Mouse (Mus musculus): ENCODE measurements around the gene Irf4. TPM values are rescaled to one million over a fixed set of nuclear protein-coding genes. Genes with fewer than 3 reads are reported as not detected.

The Irf4 gene
- polyA plus RNA-seq (2012): not detected in 2 replicates

DNA sequence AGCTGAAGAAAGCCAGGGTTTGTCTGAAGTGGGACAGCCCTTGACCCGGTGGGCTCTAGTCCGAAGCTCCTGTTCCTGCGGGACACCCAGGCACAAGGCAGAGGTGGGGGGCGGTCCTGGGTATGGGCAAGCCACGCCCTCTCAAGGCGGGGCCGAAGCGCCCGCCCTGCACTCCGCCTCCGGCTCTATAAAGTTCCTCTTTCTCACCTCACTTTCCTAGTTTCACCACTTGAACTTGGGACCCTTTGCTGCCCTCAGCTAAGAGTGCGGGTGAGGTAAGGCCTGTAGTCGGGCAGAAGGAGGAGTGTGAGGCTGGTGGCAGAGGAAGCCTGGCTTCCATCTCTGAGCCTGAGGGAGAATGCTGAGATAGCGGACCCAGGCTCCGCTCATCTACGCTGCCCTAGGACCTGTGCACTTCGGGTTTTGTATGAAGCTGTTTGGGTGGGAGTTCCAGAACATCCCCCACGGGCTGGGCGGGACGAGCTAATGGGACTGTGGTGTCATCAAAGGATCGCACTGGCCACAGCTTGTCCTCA is at the start of gene Irf4:
TSS of gene Irf4 (plus strand) at position 206 of the 536 bp plus-strand sequence.
- TF ChIP-seq TAL1 (IDR thresholded peaks at IDR 0.05; ENCODE audit: low read length) (no peak), GATA1 (IDR thresholded peaks at IDR 0.05; ENCODE audit: low read length) (no peak)
- H3K4me3 ChIP-seq (replicated peaks): no peak within 1 kb of the TSS
- H3K4me1 ChIP-seq (ENCODE audit: control insufficient read depth): no peaks in the 10 kb centered on the region; the same call in 1 of the 2 replicates
- H3K9me3 ChIP-seq (ENCODE audit: control insufficient read depth, low read length): no peaks in the 10 kb centered on the region
- no peaks in the 10 kb centered on the region for H3K36me3 ChIP-seq (ENCODE audit: control insufficient read depth)
- peaks cover 44% of the 10 kb centered on the region for H3K27me3 ChIP-seq (ENCODE audit: control insufficient read depth)

DNA sequence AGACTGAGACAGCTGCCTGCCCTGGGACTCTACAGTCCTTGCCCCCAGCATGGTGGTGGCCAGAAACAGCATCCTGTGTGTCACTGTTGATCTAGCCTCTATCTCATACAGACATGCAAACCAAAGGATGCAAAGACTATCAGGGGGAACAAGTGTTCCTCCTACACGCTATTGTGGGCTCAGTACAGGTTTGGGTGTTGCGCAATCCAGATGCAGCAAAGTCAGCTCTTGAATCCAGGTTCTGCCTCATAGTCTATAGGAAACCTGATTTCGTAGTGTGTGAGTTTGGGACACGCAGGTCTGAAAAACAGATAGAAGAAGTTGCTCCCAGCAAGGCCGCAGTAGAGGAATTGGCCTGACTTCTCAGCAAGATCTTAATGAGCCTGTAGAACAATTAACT is 46.3 kb upstream of the Irf4 start:
- H3K4me3 ChIP-seq (replicated peaks): no peak overlapping the region
- TF ChIP-seq GATA1 (IDR thresholded peaks at IDR 0.05; ENCODE audit: low read length) (no peak), TAL1 (IDR thresholded peaks at IDR 0.05; ENCODE audit: low read length) (no peak)
- H3K27me3 ChIP-seq (ENCODE audit: control insufficient read depth): no peaks in the 10 kb centered on the region
- no peaks in the 10 kb centered on the region for H3K9me3 ChIP-seq (ENCODE audit: control insufficient read depth, low read length)
- no peaks in the 10 kb centered on the region for H3K4me1 ChIP-seq (ENCODE audit: control insufficient read depth)
- H3K36me3 ChIP-seq (ENCODE audit: control insufficient read depth): no peaks in the 10 kb centered on the region

DNA sequence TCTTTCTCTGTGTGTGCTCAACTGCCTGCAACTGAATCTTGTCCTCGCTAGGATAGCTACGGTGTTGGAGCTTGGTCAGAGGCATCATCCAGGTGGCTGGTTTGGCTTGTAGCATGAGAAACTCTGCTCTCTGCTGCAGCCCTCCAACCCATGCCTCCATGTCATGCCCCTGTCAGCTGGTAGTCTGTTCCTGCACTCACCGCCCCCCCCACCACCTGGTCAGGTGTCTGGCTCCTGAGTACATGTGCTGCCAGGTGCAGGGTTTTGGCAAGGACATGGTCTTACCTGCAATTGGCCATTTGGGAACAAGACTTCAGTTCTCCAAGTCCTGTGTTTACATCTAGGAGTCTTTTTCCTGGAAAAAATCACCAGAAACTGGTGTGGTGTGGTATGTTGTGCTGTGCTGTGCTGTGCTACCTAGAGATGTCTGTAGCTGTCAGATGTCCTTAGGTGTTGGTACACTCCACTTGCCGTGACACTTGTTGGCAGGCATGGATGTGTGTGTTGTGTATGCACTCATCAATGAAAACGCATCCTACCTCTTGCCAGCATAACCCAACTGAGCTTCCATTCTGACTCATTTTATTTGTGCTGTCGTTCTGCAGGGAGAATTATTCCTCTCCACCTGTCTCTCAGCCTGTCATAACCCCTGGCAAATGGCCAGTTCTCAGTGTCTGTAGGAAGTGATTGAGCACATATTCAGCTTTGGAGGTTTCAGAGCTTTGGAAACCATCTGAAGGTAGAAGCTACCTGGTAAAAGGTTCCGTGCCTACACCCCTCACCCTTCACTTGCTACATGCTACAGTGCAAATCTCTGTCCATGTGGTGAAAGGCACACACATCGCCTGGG is 44.6 kb upstream of the Irf4 start:
- H3K27me3 ChIP-seq (ENCODE audit: control insufficient read depth): no peaks in the 10 kb centered on the region
- no peaks in the 10 kb centered on the region for H3K9me3 ChIP-seq (ENCODE audit: control insufficient read depth, low read length)
- H3K36me3 ChIP-seq (ENCODE audit: control insufficient read depth): no peaks in the 10 kb centered on the region; the same call in 1 of the 2 replicates
- H3K4me3 ChIP-seq (replicated peaks): no peak overlapping the region
- H3K4me1 ChIP-seq (ENCODE audit: control insufficient read depth): no peaks in the 10 kb centered on the region
- TF ChIP-seq TAL1 (IDR thresholded peaks at IDR 0.05; ENCODE audit: low read length): no peak
- TF ChIP-seq GATA1 (IDR thresholded peaks at IDR 0.05; ENCODE audit: low read length): no peak

DNA sequence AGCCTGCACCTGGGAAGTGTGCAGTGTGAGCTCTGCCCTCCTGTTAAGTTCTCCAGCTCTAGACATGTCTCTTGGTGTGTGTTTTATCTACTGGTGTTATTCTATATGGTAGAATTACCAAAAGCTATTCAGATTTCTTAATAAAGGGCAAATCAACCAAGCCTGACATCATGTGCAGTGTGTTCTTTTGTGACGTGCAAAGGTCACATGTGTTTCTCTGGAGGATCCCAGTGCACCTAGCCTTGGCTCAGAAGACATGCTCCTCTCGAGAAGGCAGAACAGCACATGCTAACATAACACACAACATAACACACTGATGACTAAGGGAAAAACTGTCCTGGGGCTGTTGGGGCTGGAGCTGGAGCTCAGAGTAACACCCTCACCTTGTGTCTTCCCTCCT is 38.0 kb upstream of the Irf4 start:
- TF ChIP-seq TAL1 (IDR thresholded peaks at IDR 0.05; ENCODE audit: low read length): no peak
- no peak for TF ChIP-seq GATA1 (IDR thresholded peaks at IDR 0.05; ENCODE audit: low read length)
- H3K4me3 ChIP-seq (replicated peaks): no peak overlapping the region

DNA sequence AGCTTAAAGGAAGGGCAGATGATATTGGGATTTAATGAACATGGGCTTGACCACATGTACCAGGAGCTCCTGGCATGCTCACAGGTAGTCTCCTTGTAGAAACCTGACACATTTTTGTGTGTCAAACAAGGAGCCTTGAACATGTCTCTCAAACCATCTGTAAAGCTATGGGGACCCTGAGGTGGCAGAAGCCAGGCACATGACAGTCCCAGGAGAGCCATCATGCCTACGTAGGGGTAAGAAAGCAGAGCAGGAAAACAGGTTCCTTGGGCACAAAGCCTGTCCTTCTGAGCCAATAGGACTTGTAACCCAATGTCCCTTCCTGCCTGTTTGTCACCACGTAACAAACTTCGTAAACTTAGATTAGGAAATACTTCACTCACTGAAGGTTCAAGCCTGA is 37.3 kb upstream of the Irf4 start:
- no peak for TF ChIP-seq TAL1 (IDR thresholded peaks at IDR 0.05; ENCODE audit: low read length)
- no peak for TF ChIP-seq GATA1 (IDR thresholded peaks at IDR 0.05; ENCODE audit: low read length)
- no peaks in the 10 kb centered on the region; the same call in 1 of the 2 replicates for H3K36me3 ChIP-seq (ENCODE audit: control insufficient read depth)

More for the DNA sequence above, 38.0 kb upstream of the Irf4 start:
- no peaks in the 10 kb centered on the region for H3K9me3 ChIP-seq (ENCODE audit: control insufficient read depth, low read length)
- H3K4me1 ChIP-seq (ENCODE audit: control insufficient read depth): no peaks in the 10 kb centered on the region
- no peaks in the 10 kb centered on the region; the same call in 1 of the 2 replicates for H3K36me3 ChIP-seq (ENCODE audit: control insufficient read depth)
- no peaks in the 10 kb centered on the region for H3K27me3 ChIP-seq (ENCODE audit: control insufficient read depth)

DNA sequence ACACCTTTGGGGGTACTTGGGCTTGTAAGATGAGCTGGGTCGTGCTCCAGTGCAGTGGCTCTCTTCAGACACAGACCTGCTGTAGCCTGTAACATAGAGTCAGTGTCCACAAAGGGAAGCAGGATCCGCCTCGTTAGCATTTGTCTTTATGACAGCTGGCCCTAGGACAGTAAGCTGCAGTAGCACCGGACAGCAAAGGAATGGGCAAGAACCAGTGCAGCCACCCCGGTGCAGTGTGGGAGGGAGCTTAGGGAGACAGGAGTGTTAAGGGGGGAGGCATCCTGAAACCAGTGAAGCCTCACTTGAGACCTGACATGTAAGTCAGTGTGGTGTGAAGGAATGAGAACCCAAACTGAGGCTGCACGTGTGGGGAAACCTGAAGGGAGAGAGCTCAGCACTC is 36.7 kb upstream of the Irf4 start:
- TF ChIP-seq TAL1 (IDR thresholded peaks at IDR 0.05; ENCODE audit: low read length): no peak
- TF ChIP-seq GATA1 (IDR thresholded peaks at IDR 0.05; ENCODE audit: low read length): no peak
- no peaks in the 10 kb centered on the region for H3K27me3 ChIP-seq (ENCODE audit: control insufficient read depth)
- H3K36me3 ChIP-seq (ENCODE audit: control insufficient read depth): no peaks in the 10 kb centered on the region; the same call in 1 of the 2 replicates
- no peaks in the 10 kb centered on the region for H3K9me3 ChIP-seq (ENCODE audit: control insufficient read depth, low read length)
- H3K4me3 ChIP-seq (replicated peaks): no peak overlapping the region
- H3K4me1 ChIP-seq (ENCODE audit: control insufficient read depth): no peaks in the 10 kb centered on the region

More for the DNA sequence above, 37.3 kb upstream of the Irf4 start:
- Histone ChIP-seq H3K9me3 (ENCODE audit: control insufficient read depth, low read length) (no peaks in the 10 kb centered on the region), H3K4me1 (ENCODE audit: control insufficient read depth) (no peaks in the 10 kb centered on the region), H3K27me3 (ENCODE audit: control insufficient read depth) (no peaks in the 10 kb centered on the region), H3K4me3 (replicated peaks) (no peak overlapping the region)

DNA sequence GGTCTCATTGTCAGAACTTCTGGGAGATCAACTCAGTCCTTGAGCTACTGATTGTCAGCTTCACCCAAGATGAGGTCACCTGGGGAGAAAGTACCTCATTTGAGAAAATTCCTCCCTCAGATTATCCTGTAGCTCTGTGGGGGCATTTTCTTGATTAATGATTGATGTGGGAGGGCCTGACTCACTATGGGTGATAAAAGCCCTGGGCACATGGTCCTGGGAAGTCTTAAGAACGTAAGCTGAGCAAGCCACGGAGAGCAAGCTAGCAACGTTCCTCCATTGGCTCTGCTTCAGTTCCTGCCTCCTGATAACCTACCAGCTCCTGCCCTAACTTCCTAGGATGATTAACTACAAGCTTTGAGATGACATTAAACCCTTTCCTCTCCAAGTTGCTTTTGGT is 35.4 kb upstream of the Irf4 start:
- no peaks in the 10 kb centered on the region for H3K9me3 ChIP-seq (ENCODE audit: control insufficient read depth, low read length)
- H3K27me3 ChIP-seq (ENCODE audit: control insufficient read depth): no peaks in the 10 kb centered on the region
- TF ChIP-seq TAL1 (IDR thresholded peaks at IDR 0.05; ENCODE audit: low read length) (no peak), GATA1 (IDR thresholded peaks at IDR 0.05; ENCODE audit: low read length) (no peak)

DNA sequence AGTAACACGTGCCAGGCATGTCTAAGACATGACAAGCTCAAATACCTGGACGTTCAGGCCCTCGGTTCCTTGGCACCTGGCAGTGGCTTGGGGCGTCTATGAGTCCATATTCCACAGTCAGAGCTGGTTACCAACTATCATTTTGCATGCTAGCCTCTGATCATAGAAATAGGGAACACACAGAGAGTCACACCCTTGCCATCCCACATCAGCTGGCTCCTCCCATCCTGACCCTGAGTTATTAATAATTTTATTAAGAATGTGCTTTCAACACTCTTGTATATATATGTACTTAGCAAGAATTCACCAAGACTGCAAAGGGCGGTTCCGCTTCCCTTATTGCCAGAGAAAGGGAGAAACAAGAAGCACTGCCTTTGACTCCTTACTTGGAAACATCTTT is 34.5 kb upstream of the Irf4 start:
- Histone ChIP-seq H3K36me3 (ENCODE audit: control insufficient read depth) (no peaks in the 10 kb centered on the region), H3K4me3 (replicated peaks) (no peak overlapping the region), H3K9me3 (ENCODE audit: control insufficient read depth, low read length) (no peaks in the 10 kb centered on the region), H3K4me1 (ENCODE audit: control insufficient read depth) (no peaks in the 10 kb centered on the region), H3K27me3 (ENCODE audit: control insufficient read depth) (no peaks in the 10 kb centered on the region)
- TF ChIP-seq TAL1 (IDR thresholded peaks at IDR 0.05; ENCODE audit: low read length) (no peak), GATA1 (IDR thresholded peaks at IDR 0.05; ENCODE audit: low read length) (no peak)

More for the DNA sequence above, 35.4 kb upstream of the Irf4 start:
- H3K4me3 ChIP-seq (replicated peaks): no peak overlapping the region
- no peaks in the 10 kb centered on the region for H3K4me1 ChIP-seq (ENCODE audit: control insufficient read depth)
- no peaks in the 10 kb centered on the region; the same call in 1 of the 2 replicates for H3K36me3 ChIP-seq (ENCODE audit: control insufficient read depth)

DNA sequence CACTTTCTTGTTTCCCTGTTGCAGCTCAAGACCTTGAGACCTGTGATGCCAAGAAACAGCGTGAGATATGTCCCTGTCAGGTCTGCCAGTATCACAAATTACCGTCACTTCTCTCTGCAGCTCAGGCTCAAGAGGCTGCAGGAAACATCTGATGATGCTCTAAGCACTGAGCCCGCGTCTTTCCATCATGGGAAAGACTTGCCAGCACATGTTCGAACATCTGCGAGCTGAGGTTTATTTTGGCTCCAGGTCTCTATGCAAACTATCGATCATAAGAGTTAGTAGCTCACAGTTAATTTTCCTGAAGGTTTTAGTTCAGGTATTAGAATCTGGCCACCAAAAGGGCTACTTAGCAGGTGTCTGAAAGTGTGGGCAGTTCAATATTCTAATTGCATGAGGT is 34.0 kb upstream of the Irf4 start:
- no peak overlapping the region for H3K4me3 ChIP-seq (replicated peaks)
- no peaks in the 10 kb centered on the region for H3K36me3 ChIP-seq (ENCODE audit: control insufficient read depth)
- H3K27me3 ChIP-seq (ENCODE audit: control insufficient read depth): no peaks in the 10 kb centered on the region
- no peak for TF ChIP-seq GATA1 (IDR thresholded peaks at IDR 0.05; ENCODE audit: low read length)
- TF ChIP-seq TAL1 (IDR thresholded peaks at IDR 0.05; ENCODE audit: low read length): no peak
- H3K4me1 ChIP-seq (ENCODE audit: control insufficient read depth): no peaks in the 10 kb centered on the region
- H3K9me3 ChIP-seq (ENCODE audit: control insufficient read depth, low read length): no peaks in the 10 kb centered on the region
